Mouse (Mus musculus) stomach, postnatal 0 days (tissue): ENCODE results near the gene Gm47289.

ENCODE experiments used
- CTCF ChIP-seq: IDR thresholded peaks from 2 replicates; pipeline ENCODE4 v1.5.1; 2016; ENCODE audit warnings: antibody characterized with exemption, low read depth, mild to moderate bottlenecking, moderate library complexity
- EP300 ChIP-seq: optimal IDR thresholded peaks from 2 replicates; pipeline ENCODE3; 2016; ENCODE audit warnings: antibody characterized with exemption

DNA sequence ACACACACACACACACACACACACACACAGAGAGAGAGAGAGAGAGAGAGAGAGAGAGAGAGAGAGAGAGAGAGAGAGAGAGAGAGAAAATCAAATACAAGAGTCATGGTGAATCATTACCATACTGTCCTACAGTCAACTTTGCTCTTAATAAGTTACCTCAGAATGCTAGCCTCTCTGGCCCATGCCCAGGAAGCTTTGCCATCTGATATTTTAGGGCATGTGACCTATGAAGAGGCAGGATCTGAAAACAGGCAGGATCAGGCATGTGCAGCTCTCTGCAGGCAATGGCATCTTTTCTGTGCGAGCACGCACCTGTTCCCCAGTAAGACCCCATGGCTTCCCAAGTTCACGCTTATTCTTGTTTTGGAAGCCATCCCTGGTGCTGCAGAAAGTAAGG, 1.7 kb downstream of the Gm47289 start:
- TF ChIP-seq CTCF = no peak
- TF ChIP-seq EP300 = no peak
